Mouse (Mus musculus): ENCODE data around the gene Dnah12.

Dnah12 gene

DNA sequence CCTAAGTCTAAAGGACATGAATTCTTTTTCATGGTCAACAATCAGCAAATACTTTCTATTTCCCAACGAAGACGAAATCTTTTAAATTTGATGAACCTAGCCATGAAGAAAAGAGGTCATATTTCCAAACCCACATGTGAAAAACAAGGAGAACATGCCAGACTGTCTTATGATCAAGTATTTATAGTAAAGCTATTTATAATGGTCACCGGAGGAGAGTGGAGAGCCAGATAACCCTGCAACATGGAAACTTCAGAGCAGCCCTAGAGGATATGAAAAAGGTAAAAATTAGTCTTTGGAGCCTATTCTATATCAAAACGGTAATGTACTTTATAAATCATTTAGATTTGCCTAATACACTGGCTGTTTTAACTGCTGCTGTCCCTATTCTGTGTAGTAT is 201.3 kb downstream of the Dnah12 start, which contains the start of gene Asb14:
Gene Asb14, plus strand, starts transcription at position 166 of the 400 bp plus-strand sequence.
- WGBS = 82% methylated on average over 4 of the region's 4 CpGs

DNA sequence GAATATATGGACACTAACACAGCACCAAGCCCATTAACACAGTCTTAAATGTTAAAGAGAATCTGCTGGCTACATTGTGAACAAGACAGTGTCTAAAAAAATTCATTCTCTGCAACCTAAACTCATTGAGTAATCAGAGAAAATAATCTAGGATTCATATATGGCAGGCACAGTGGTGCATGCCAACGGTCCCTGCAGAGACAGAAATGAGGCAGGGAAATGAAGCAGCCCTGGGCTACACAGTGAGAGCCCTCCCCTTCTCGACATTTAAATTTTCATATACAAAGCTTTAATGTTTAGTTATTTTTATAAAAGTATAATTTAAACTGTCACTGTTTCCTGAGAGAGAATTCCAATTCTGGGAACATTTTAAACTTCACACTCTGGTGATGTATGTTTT is 206.4 kb downstream of the Dnah12 start:
- WGBS = 60% methylated on average over 2 of the region's 2 CpGs

- 45% methylated on average over 12 of the region's 12 CpGs for WGBS
These were observed 207.8 kb downstream of the Dnah12 start for GRCm38 (mm10) chr14:26900893-26901292.

DNA sequence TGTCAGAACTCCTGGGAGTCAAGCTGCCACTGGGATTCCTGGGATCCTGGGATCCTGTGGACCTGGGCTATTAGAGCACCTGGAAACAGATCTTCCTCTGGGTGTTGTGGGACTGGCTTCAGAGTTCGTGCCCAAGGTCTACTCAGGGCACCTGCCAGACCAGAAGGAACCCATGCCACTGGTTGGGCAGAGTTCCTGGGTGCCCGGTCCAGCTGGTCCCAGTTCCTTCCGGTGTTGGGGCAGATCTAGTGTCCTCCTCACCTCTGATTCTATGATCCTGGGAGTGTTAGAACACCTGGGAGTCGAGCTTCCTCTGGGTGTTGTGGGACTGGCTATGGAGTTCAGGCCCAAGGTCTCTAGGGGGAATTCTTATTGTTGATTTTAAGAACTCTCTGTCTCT is 214.3 kb downstream of the Dnah12 start:
- WGBS = 84% methylated on average over 4 of the region's 4 CpGs

DNA sequence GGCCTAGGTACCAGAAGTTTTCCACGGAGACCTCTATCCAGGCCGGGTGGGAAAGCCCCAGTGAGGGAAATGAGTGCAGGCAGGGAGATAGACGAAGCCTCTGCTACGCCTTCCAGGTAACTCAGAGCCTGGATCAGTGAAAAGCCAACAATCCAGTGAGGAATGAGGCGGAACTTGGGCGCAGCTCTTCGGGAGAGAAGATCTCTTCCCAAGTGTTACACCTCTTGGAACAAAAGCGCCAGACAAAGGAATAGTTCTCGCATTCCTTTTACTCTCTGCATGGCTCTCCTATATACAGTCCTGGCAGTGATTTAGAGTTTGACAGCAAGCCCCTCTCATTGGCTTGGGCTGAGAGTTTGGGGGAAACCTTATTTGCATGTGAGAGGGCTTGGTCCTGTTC is 217.4 kb downstream of the Dnah12 start:
- 63% methylated on average over 9 of the region's 9 CpGs for WGBS

GRCm38 (mm10) chr14:26911201-26911600 is 218.1 kb downstream of the Dnah12 start:
- WGBS = 49% methylated on average over 6 of the region's 6 CpGs

- WGBS = 90% methylated on average over 13 of the region's 13 CpGs
These were observed 218.8 kb downstream of the Dnah12 start for GRCm38 (mm10) chr14:26911826-26912225.

DNA sequence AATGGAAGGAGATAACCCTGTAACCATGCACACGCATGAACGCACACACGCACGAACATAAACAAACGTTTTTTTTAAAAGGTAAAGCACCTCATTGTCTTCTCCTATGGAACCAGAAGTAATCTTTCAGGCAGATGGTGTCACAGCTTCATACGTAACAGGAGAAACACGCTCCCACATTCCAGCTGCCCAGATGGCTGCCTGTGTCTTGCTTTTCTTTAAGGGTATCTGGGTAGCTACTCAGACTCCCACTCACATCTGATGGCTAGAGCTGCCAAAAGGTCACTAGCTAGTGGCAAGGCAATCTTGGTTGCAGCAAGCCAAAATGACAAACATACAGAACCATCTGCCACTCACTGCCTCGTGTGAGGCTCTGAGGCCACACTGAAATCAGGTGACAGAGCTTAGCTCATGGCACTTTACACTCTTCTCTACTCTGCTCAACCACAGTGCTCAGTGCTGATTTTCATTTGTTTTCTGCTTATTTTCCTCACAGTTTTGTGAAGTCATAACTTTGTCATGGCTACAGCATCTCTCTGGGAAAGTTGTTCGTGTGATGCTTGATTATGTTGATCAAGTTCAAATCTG is 220.7 kb downstream of the Dnah12 start:
- WGBS = 62% methylated on average over 9 of the region's 9 CpGs

DNA sequence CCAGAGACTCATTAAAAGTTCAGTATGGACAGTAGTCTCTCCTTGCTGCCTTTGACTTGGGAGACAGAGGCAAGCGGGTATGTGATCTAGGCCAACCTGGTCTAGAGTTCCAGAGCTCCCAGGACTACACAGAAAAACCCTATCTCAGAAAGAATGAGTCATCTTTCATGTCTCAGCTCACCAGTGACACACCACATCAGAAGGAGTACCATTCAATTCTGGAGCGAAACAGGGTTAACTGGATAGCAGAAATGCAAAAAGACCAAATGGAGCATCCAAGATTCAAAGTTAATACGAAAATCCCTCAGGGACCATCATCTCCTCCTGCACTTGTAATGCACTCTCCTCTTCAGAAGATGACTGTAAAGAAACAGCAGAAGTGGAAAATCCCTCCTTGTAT is 226.2 kb downstream of the Dnah12 start:
- 93% methylated on average over 3 of the region's 3 CpGs for WGBS

GRCm38 (mm10) chr14:26923702-26924421 is 230.8 kb downstream of the Dnah12 start:
- 77% methylated on average over 5 of the region's 5 CpGs for whole genome bisulfite sequencing

DNA sequence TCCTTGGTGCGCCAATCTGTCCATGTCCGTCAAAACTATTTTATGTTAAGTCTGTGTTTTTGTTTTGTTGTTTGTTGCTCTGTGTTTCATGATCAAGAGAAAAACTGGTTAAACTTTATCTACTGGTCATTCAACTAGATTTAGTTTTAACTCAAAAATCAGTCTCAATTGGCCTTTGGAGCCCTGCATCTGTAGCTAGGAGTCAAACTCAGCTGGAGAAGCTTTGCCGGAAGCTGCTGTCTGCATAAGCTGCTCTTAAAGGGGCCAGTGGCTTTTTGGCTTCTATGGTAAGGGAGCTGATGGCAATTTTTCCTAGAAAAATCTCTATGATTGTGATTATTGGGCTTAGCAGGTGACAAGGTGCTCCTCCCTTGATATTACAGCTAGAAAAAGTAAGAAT is 241.8 kb downstream of the Dnah12 start:
- 86% methylated on average over 3 of the region's 3 CpGs for WGBS

- 78% methylated on average over 4 of the region's 4 CpGs for whole genome bisulfite sequencing
These were observed 242.5 kb downstream of the Dnah12 start for GRCm38 (mm10) chr14:26935558-26935957.
